27 mouse cellular contexts compared by ENCODE assay signal in the genomic region with DNA sequence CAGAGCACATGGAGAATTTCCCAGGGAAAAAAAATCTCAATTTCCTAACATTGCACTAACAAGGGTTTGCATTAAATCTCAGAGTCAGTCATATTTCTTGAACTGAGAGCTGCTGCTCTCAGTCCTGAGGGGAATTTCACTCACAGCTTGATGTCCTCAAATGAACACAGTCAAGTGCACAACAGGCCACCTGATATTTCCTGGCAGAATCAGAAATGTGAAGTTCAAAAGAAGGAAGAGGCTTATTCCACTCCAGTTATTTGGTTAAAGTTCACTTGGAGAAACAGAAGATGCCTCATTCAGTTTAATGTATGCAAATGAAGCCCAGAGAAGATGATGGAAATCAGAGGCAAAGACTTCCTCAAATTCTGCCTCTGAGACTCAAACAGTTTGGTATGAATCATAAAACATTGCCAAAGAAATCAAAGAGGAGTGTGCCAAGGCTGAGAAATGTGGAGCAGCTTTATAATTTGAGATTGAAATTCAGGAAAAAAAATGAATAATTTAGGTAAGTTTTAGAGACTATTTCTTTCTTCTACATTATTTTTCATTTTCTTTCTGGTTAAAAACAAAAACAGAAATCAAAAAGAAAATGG.
A peak's percentile ranks its signal among the peaks of the same experiment; 100 is the strongest.
DNase-seq lines count a peak whose midpoint lies in the region; ATAC-seq and TF ChIP-seq lines count a peak whose summit lies in the region.
"Had no signal": no experiment of that assay in that cellular context is flagged by ENCODE, and none has a peak within 500 bp of the region (broad histone marks: within the 10 kb centered on the region; RNA-seq: fewer than 3 reads in every experiment).

No protein-coding gene starts in this region.

- ATAC-seq in forebrain, embryonic 15.5 days (replicated peaks) = peak; percentile 51; the same call in 1 of the 2 replicates
- ATAC-seq: Patski had no signal

- TF ChIP-seq EP300 in MEL (IDR thresholded peaks at IDR 0.05; ENCODE audit: low read depth in 1 of 2, low read length in 2 of 2) = no peak

- no peaks in the 10 kb centered on the region for H3K36me3 ChIP-seq in forebrain, embryonic 15.5 days
- no peaks in the 10 kb centered on the region for H3K36me3 ChIP-seq in forebrain, embryonic 10.5 days (replicated peaks)
- H3K36me3 ChIP-seq in MEL (ENCODE audit: control insufficient read depth in 1 of 2, insufficient read depth in 2 of 2, low read length in 2 of 2) = peaks cover 0 to 4% of the 10 kb centered on the region in 2 experiments; a peak in 2 of 4 replicates
- H3K36me3 ChIP-seq: embryonic facial prominence, embryonic 15.5 days; heart, embryonic 13.5 days; hindbrain, embryonic 12.5 days; limb, embryonic 10.5 days; liver, embryonic 15.5 days; lung, embryonic 15.5 days had no signal

- no peaks in the 10 kb centered on the region for H3K27me3 ChIP-seq in forebrain, embryonic 15.5 days
- H3K27me3 ChIP-seq in forebrain, embryonic 10.5 days (ENCODE audit: poor library complexity, severe bottlenecking) = no peaks in the 10 kb centered on the region
- H3K27me3 ChIP-seq in MEL (ENCODE audit: control insufficient read depth in 1 of 2, insufficient read depth in 2 of 2, low read length in 2 of 2) = no peaks in the 10 kb centered on the region
- H3K27me3 ChIP-seq: embryonic facial prominence, embryonic 15.5 days; heart, embryonic 13.5 days; hindbrain, embryonic 12.5 days; liver, embryonic 15.5 days; lung, embryonic 15.5 days; megakaryocyte, embryonic 14.5 days; Patski had no signal

- H3K9me3 ChIP-seq in forebrain, embryonic 15.5 days = no peaks in the 10 kb centered on the region
- no peaks in the 10 kb centered on the region for H3K9me3 ChIP-seq in forebrain, embryonic 10.5 days
- no peaks in the 10 kb centered on the region for H3K9me3 ChIP-seq in MEL (replicated peaks; ENCODE audit: insufficient read depth, low read length)
- H3K9me3 ChIP-seq: embryonic facial prominence, embryonic 15.5 days; heart, embryonic 13.5 days; hindbrain, embryonic 12.5 days; limb, embryonic 10.5 days; liver, embryonic 15.5 days; lung, embryonic 15.5 days had no signal

- no peaks in the 10 kb centered on the region for H3K4me1 ChIP-seq in forebrain, embryonic 15.5 days
- H3K4me1 ChIP-seq in forebrain, embryonic 10.5 days = no peaks in the 10 kb centered on the region
- 0 out of 4 replicates have a peak, but pooled peaks cover 0 to 2% of the 10 kb centered on the region in 2 experiments for H3K4me1 ChIP-seq in MEL (ENCODE audit: control insufficient read depth in 1 of 2, insufficient read depth in 2 of 2, low read length in 2 of 2)
- H3K4me1 ChIP-seq: embryonic facial prominence, embryonic 15.5 days; heart, embryonic 13.5 days; hindbrain, embryonic 12.5 days; limb, embryonic 10.5 days; liver, embryonic 15.5 days; lung, embryonic 15.5 days; megakaryocyte, embryonic 14.5 days had no signal

- no peaks in the 10 kb centered on the region for H3K79me2 ChIP-seq in MEL (ENCODE audit: control insufficient read depth, insufficient read depth, low read length, poor library complexity)

- no peak overlapping the region for H3K4me2 ChIP-seq in forebrain, embryonic 15.5 days (replicated peaks)
- H3K4me2 ChIP-seq: embryonic facial prominence, embryonic 15.5 days; heart, embryonic 13.5 days; hindbrain, embryonic 12.5 days; liver, embryonic 15.5 days; lung, embryonic 15.5 days had no signal

- no peak overlapping the region for H3K9ac ChIP-seq in forebrain, embryonic 15.5 days (replicated peaks)
- H3K9ac ChIP-seq in MEL (ENCODE audit: control insufficient read depth, low read depth, low read length, poor library complexity, severe bottlenecking) = no peak overlapping the region
- H3K9ac ChIP-seq: embryonic facial prominence, embryonic 15.5 days; heart, embryonic 13.5 days; hindbrain, embryonic 12.5 days; liver, embryonic 15.5 days; lung, embryonic 15.5 days had no signal

- H3K4me3 ChIP-seq in forebrain, embryonic 15.5 days = no peak overlapping the region
- H3K4me3 ChIP-seq in forebrain, embryonic 10.5 days = no peak overlapping the region
- H3K4me3 ChIP-seq in MEL (ENCODE audit: control insufficient read depth in 1 of 2, insufficient read depth in 1 of 2, low read depth in 2 of 2, low read length in 2 of 2) = no peak overlapping the region
- H3K4me3 ChIP-seq: embryonic facial prominence, embryonic 15.5 days; heart, adult 2 months; heart, embryonic 13.5 days; hindbrain, embryonic 12.5 days; left cerebral cortex, adult 2 months; limb, embryonic 10.5 days; liver, embryonic 15.5 days; lung, embryonic 15.5 days; megakaryocyte, embryonic 14.5 days had no signal

- TF ChIP-seq CTCF in MEL (IDR thresholded peaks at IDR 0.05 in 2 of 3, conservative IDR thresholded peaks at IDR 0.05 in 1 of 3; ENCODE audit: control insufficient read depth in 1 of 3, insufficient read depth in 1 of 3, low read depth in 2 of 3, low read length in 3 of 3, poor library complexity in 1 of 3, severe bottlenecking in 1 of 3) = no peak

- no peak for DNase-seq in forebrain, embryonic 10.5 days (ENCODE audit: extremely low spot score, low spot score)
- peak; percentile 1 for DNase-seq in layer of hippocampus, adult 9-11 months
- DNase-seq in layer of hippocampus, postnatal 25 days (ENCODE audit: extremely low spot score in 1 of 2, low spot score in 1 of 2) = no peak
- DNase-seq in MEL (ENCODE audit: low read depth, low spot score) = peak; percentile 31
- DNase-seq in brain, embryonic 18.5 days (ENCODE audit: low read depth, low spot score) = peak; percentile 64
- no peak for DNase-seq in retina, postnatal 1 day
- DNase-seq: adrenal gland, postnatal 36 days; cerebellum, adult 18-20 months; gastrocnemius, postnatal 36 days; heart, adult 2 months; heart, postnatal 14 days; kidney, adult 18-20 months; liver; lung, postnatal 36 days; right cerebral cortex, postnatal 14 days had no signal

- TF ChIP-seq RAD21 in MEL (IDR thresholded peaks at IDR 0.05; ENCODE audit: low read depth, low read length) = no peak

- TF ChIP-seq POLR2A in MEL (IDR thresholded peaks at IDR 0.05; ENCODE audit: control insufficient read depth in 1 of 2, insufficient read depth in 1 of 2, low read depth in 1 of 2, low read length in 2 of 2, poor library complexity in 1 of 2) = no peak

- H3K27ac ChIP-seq in forebrain, embryonic 15.5 days (replicated peaks) = no peak overlapping the region
- no peak overlapping the region for H3K27ac ChIP-seq in forebrain, embryonic 10.5 days
- no peak overlapping the region for H3K27ac ChIP-seq in MEL (ENCODE audit: control insufficient read depth, low read depth, low read length)
- H3K27ac ChIP-seq: embryonic facial prominence, embryonic 15.5 days; heart, adult 2 months; heart, embryonic 13.5 days; hindbrain, embryonic 12.5 days; kidney, postnatal 0 days; left cerebral cortex, adult 2 months; limb, embryonic 10.5 days; liver, embryonic 15.5 days; lung, embryonic 15.5 days; stomach, postnatal 0 days had no signal

TF ChIP-seq in MEL, 35 proteins besides CTCF, POLR2A, EP300 and RAD21:
- TF ChIP-seq TBP (IDR thresholded peaks at IDR 0.05; ENCODE audit: low read depth, low read length) (no peak), UBTF (IDR thresholded peaks at IDR 0.05; ENCODE audit: borderline replicate concordance, insufficient read depth, low read depth, low read length) (no peak), MYC (IDR thresholded peaks at IDR 0.05; ENCODE audit: low read depth, low read length) (no peak), GABPA (IDR thresholded peaks at IDR 0.05; ENCODE audit: low read depth, low read length) (no peak), MAX (IDR thresholded peaks at IDR 0.05; ENCODE audit: low read length) (no peak), TCF12 (IDR thresholded peaks at IDR 0.05; ENCODE audit: low read depth, low read length) (no peak), KAT2A (conservative IDR thresholded peaks at IDR 0.05; ENCODE audit: low read depth, low read length) (no peak), NELFE (IDR thresholded peaks at IDR 0.05; ENCODE audit: low read depth, low read length) (no peak), SIN3A (IDR thresholded peaks at IDR 0.05; ENCODE audit: low read length) (no peak), GATA1 (IDR thresholded peaks at IDR 0.05; ENCODE audit: low read depth, low read length) (no peak), ZKSCAN1 (IDR thresholded peaks at IDR 0.05; ENCODE audit: low read depth, low read length) (no peak), MXI1 (IDR thresholded peaks at IDR 0.05; ENCODE audit: low read depth, low read length) (no peak), HCFC1 (IDR thresholded peaks at IDR 0.05; ENCODE audit: low read depth, low read length) (no peak)
TF ChIP-seq in MEL: peak in this region for 0.

Comparison
In these comparisons a context has a peak if more than half of its experiments do, and no peak if none do; other contexts are left out.
1. DNase-seq: peak in layer of hippocampus, adult 9-11 months (single experiment), MEL (single experiment) and brain, embryonic 18.5 days (single experiment); none in forebrain, embryonic 10.5 days (single experiment), layer of hippocampus, postnatal 25 days (0 of 2) and retina, postnatal 1 day (single experiment).